Mouse (Mus musculus) spleen, adult 18-20 months (tissue): Measurements from ENCODE around the gene Adamts17.

Experiments
- DNase-seq, 2 experiments: peaks; one replicate each; pipeline ENCODE4 v3.0.0; 2022; ENCODE audit warnings: mixed read lengths in 2 of 2

The Adamts17 gene

GRCm38 (mm10) chr7:67101418-67101973 is 262.0 kb downstream of the Adamts17 start:
- no peak for DNase-seq

GRCm38 (mm10) chr7:67110551-67111159 is 271.1 kb downstream of the Adamts17 start:
- DNase-seq = no peak

GRCm38 (mm10) chr7:67112495-67113216 is 273.1 kb downstream of the Adamts17 start:
- DNase-seq = no peak

- DNase-seq = no peak
Measured at GRCm38 (mm10) chr7:67114056-67114455, 274.5 kb downstream of the Adamts17 start.

GRCm38 (mm10) chr7:67115056-67115455 is 275.5 kb downstream of the Adamts17 start:
- no peak for DNase-seq

GRCm38 (mm10) chr7:67135140-67135539 is 295.6 kb downstream of the Adamts17 start:
- DNase-seq = no peak

- no peak for DNase-seq
Measured at GRCm38 (mm10) chr7:67142347-67143015, 302.9 kb downstream of the Adamts17 start.

GRCm38 (mm10) chr7:67145748-67146147 is 306.2 kb downstream of the Adamts17 start:
- DNase-seq = no peak

GRCm38 (mm10) chr7:67146151-67146550 is 306.6 kb downstream of the Adamts17 start:
- DNase-seq = no peak

GRCm38 (mm10) chr7:67149707-67150106 is 310.2 kb downstream of the Adamts17 start:
- DNase-seq = no peak

GRCm38 (mm10) chr7:67152626-67153025 is 313.1 kb downstream of the Adamts17 start:
- DNase-seq = no peak

- no peak for DNase-seq
Measured at GRCm38 (mm10) chr7:67162135-67162534, 322.6 kb downstream of the Adamts17 start.

GRCm38 (mm10) chr7:67168288-67168687 is 328.8 kb downstream of the Adamts17 start:
- DNase-seq = no peak

- DNase-seq = no peak
Measured at GRCm38 (mm10) chr7:67168763-67169569, 329.4 kb downstream of the Adamts17 start.

GRCm38 (mm10) chr7:67173522-67174195 is 334.1 kb downstream of the Adamts17 start:
- no peak for DNase-seq

- no peak for DNase-seq
Measured at GRCm38 (mm10) chr7:67183786-67184185, 344.3 kb downstream of the Adamts17 start.

GRCm38 (mm10) chr7:67199412-67199811 is 359.9 kb downstream of the Adamts17 start:
- DNase-seq = peak in 1 of 2 experiments; percentile 53
